Mouse (Mus musculus) neural tube, embryonic 10.5 days (tissue): ENCODE results near the gene Hoxc6.

Source experiments
- DNase-seq: peaks from one replicate; pipeline ENCODE4 v3.0.0-alpha.2; 2017; ENCODE audit warnings: low spot score; ENCODE audit errors: extremely low spot score

Hoxc6 gene

GRCm38 (mm10) chr15:102997939-102998355 is at the start of gene Hoxc6:
Gene Hoxc6 (plus strand): TSS chr15:102998257.
- peak; percentile 81 for DNase-seq

GRCm38 (mm10) chr15:102948842-102949241 is 49.2 kb upstream of the Hoxc6 start:
- no peak for DNase-seq

- no peak for DNase-seq
Measured at GRCm38 (mm10) chr15:102949696-102950095, 48.4 kb upstream of the Hoxc6 start.

- no peak for DNase-seq
Measured at GRCm38 (mm10) chr15:102950877-102951276, 47.2 kb upstream of the Hoxc6 start.

- DNase-seq: no peak
Measured at GRCm38 (mm10) chr15:102953561-102953960, 44.5 kb upstream of the Hoxc6 start.

- peak; percentile 75 for DNase-seq
Measured at GRCm38 (mm10) chr15:102954192-102955006, 43.7 kb upstream of the Hoxc6 start, which contains the start of gene Hoxc11. Gene Hoxc11 (plus strand): TSS chr15:102954427.

- no peak for DNase-seq
Measured at GRCm38 (mm10) chr15:102955007-102955382, 43.1 kb upstream of the Hoxc6 start.

GRCm38 (mm10) chr15:102955833-102956640 is 42.0 kb upstream of the Hoxc6 start:
- DNase-seq: peak; percentile 85

GRCm38 (mm10) chr15:102956906-102957305 is 41.2 kb upstream of the Hoxc6 start:
- DNase-seq: no peak

GRCm38 (mm10) chr15:102959663-102960191 is 38.3 kb upstream of the Hoxc6 start:
- no peak for DNase-seq

GRCm38 (mm10) chr15:102961728-102962127 is 36.3 kb upstream of the Hoxc6 start:
- DNase-seq: no peak

- DNase-seq: no peak
Measured at GRCm38 (mm10) chr15:102962492-102962891, 35.6 kb upstream of the Hoxc6 start.

GRCm38 (mm10) chr15:102963259-102963658 is 34.8 kb upstream of the Hoxc6 start:
- no peak for DNase-seq

- DNase-seq: peak; percentile 83
Measured at GRCm38 (mm10) chr15:102963671-102964640, 34.1 kb upstream of the Hoxc6 start.

- no peak for DNase-seq
Measured at GRCm38 (mm10) chr15:102965003-102965891, 32.8 kb upstream of the Hoxc6 start.

- DNase-seq: peak; percentile 97
Measured at GRCm38 (mm10) chr15:102965892-102966775, 31.9 kb upstream of the Hoxc6 start.

- DNase-seq: no peak
Measured at GRCm38 (mm10) chr15:102966776-102967311, 31.2 kb upstream of the Hoxc6 start, which contains the start of gene Hoxc10. Gene Hoxc10 (plus strand): TSS chr15:102966796.

GRCm38 (mm10) chr15:102967312-102967510 is 30.8 kb upstream of the Hoxc6 start, which contains the start of gene Hoxc5:
Gene Hoxc5 (plus strand): TSS chr15:102967443.
- DNase-seq: no peak
